Mouse (Mus musculus) cerebellum, postnatal 36 days (tissue): ENCODE measurements around the gene Wfdc17.

ENCODE experiments used
- DNase-seq, 2 experiments: peaks; one replicate each; pipeline ENCODE4 v3.0.0; 2021 to 2022; ENCODE audit warnings: mixed read lengths in 2 of 2

Gene Wfdc17

DNA sequence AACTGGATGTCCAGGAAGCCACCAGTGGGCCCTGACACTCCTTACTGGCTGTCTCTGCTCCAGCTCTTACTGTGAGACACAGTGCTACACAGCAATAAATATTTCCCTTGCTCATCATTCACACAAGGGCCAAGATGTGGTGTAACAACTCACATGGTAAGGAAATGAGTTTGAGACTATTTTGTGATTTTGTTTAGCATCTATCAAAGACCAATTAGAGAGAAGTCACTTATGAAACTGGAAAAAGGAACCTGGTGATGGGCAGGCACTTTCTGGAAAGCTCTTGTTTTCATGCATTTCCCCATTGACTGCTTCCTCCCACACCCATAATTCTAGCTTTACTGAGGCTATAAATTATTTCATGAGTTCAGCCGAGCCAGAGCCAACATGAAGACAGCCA is at the start of gene Wfdc17:
Gene Wfdc17, plus strand, starts transcription at position 287 of the 400 bp plus-strand sequence.
- DNase-seq, result no peak

DNA sequence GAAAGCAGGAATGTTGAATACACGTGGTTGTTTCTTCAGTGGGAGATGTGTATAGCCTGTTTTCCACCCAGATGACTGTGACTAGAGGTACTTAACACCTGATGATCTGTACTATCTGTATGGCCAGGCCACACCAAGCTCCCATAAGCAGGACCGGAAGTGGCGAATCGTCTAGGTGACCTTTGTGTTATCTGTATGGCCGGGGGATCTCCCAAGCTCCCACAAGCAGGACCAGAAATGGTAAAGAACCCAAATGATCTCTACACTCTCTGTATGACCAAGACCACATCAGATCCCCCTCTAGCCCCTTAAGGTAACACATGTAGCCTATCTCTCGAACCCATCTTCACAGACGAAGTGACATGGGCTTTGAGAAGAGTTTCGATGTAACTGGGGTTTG is 49.2 kb upstream of the Wfdc17 start:
- no peak for DNase-seq

DNA sequence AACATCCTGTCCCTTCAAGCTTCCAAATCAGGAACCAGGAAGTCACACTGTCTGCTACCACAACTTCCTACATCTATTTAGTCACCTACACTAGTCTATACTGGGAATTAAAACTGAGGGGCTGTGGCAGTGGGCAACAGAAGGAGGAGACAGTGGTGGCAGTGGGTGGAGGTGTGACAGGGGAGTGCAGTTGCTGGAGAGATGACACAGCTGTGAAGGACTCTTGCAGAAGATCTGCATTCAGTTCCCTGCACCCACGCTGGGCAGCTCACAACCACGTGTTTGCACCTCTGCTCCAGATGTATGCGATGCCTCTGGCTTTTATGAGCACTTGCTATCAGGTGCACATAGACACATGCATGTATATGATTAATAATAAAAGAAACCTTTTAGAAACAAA is 46.3 kb upstream of the Wfdc17 start:
- no peak for DNase-seq

DNA sequence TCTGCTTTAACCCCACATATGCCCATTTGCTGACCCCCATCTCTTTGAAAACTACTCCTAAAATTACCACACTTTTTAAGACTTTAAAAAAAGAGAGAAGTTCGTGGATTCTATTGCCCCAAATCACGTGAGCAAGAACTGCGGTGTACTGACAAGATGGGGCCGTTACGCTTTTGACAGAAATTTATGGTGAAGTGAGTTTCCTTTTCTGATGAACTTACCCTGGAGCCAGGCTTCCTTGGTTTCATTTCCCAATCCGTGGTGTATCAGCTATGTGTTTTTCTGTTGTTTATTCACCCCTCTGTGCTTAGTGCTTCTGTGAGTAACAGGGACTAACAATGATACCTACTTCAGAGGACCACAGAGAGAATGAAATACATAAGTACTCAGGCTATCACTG is 45.0 kb upstream of the Wfdc17 start:
- no peak for DNase-seq

DNA sequence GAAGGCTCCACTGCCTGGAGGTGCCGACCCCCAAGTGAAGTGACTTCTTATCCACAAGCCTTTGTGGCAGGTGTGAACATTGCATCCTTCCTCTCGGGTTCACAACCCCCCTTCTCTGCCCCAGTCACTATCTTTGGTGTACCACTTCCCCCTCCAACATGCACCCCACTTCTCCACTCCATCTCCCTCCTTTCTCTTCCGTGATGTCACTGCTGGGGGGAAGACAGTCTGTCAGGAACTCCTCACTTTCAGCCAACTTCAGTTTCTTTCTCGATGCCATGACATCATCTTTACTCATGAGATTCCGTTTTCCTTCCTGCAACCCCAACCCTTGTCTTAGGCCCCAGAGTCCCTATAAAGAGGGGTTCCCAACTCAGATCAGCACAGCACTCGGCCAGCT is 41.6 kb upstream of the Wfdc17 start, which contains the start of gene Ccl4:
Gene Ccl4, plus strand, starts transcription at position 381 of the 400 bp plus-strand sequence.
- DNase-seq, result no peak

DNA sequence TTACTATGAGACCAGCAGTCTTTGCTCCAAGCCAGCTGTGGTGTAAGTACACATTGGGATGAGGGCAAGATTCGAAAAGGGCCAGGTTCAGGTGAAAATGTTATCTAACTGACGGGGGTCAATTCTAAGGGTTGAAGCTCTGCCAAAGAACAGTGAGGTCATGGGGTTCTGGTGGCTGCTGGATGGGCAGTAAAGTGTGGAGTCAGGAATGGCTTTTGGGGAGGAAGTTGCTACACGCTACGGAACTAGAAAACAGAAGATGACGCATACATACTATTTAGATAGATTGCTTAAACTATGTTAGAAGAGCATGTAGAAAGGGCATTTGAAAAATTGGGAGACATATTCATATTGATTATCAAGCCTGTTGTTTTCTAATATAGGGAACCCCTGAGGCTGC is 40.3 kb upstream of the Wfdc17 start:
- DNase-seq, result no peak

DNA sequence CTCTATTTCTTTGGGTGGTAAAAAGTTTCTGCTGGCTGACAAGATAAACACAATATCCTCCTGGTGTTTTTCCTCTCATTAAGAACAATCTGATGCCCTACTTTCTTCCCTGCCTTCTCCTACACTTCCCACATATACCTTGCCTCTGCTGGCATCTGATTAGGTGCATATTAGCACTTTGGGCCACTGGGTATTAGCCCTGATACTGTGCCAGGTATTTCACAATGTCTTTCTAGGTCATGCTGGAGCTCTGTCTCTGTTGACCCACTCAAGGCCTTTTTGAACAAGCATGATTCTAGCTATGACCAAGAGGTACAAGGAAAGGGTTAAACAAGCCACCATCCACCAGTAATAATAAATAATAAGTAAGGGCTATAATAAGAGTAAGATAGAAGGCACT is 32.0 kb upstream of the Wfdc17 start:
- no peak for DNase-seq

DNA sequence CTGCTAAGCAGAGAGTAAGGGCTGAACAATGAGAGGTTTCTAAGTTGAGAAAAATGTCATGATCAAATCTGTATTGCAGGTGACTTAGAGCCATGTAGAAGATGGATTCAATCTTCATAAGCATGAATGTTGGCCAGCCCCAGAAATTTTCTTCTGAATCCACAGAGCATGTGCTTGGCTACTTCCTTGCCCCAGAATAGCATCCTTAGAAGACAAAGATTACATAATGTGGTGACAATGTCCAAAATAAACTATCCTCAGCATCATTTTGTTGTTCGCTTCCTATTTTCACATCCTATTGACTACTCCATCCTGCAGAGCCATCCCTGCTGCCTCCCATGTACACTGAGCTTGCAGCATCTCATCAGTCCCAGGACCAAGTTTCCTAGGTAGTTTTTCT is 28.1 kb upstream of the Wfdc17 start:
- no peak for DNase-seq

DNA sequence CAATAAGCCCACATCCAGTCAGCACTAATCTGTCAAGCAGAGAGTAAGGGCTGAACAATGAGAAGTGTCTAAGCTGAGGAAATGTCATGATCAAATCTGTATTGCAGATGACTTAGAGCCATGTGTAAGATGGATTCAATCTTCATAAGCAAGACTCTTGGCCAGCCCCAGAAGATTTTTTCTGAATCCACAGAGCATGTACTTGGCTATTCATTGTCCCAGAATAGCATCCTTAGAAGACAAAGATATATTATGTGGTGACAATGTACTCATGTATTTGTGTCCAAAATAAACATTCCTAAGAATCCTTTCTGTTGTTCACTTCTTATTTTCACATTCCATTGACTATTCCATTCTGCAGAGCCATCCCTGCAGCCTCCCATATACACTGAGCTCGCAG is 13.9 kb upstream of the Wfdc17 start:
- no peak for DNase-seq

DNA sequence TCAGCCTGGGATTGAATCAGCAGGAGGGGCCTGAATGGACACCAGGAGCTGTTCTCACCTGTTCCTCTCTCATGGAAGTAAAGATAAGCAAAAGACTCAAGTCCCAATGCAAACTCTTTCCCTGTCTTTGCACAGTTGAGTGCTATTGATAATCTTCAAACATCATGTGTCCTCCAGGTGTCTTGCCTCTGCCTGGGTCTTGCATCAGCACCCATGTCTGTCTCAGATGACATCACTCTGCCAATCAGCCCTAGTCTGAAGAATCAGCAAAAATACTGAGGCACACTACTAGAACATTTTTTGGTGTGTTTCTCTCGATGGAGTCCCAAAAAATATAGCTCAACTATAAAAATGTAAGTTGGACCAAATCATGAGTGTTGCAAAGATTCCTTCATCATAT is 11.8 kb upstream of the Wfdc17 start:
- DNase-seq, result no peak

DNA sequence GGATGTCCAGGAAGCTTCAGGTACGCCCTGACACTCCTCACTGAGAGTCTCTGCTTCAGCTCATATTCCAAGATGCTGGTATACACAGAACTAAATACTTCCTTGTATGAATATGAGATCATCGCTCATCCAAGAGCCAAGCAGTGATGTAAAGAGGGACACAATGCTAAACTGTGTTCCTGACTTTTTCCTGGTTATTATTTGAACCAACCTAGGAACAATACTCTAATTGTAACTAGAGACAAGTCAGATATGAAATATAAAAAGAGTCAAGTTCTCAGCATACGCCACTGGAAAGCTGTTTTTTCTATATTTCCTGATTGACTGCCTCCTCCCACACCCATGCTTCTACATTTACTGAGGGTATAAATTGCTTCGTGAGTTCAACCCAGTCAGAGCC is 4.9 kb downstream of the Wfdc17 start, which contains the start of gene Wfdc18:
Gene Wfdc18, plus strand, starts transcription at position 301 of the 400 bp plus-strand sequence.
- DNase-seq, result no peak

DNA sequence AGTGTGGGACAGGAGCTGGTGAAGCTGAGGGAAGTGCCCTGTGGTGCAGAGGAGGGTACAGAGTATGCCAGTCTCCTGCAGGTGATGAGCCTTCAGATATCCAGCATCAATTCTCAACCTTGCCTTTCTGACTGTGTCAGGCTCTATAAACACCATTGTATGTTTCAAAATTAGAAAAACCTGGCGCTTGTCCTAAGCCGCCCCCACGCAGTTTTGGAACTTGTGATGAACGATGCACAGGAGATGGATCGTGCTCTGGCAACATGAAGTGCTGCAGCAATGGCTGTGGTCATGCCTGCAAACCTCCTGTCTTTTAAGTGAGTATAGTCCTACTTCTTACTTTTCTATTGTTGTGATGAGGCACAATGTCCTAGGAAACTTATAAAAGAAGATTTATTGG is 5.9 kb downstream of the Wfdc17 start:
- no peak for DNase-seq

DNA sequence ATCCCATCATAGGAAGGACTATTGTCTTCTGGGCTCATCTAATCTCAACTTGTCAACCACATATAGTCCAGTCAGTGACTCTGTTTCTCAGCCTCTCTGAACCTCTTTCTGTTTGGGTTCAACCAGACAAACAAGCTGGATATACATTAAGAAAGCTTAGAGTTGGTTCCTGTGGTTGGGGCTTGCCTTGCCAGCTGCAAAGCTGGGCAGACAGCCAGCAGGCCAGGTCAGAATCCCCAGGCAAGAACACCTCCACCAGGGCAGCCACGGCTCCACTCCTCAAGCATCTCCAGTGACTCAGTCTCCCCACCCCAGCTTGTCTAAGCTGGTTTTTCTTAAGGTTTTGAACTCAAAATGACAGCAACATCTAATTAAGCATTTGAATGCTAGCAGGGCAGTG is 8.9 kb downstream of the Wfdc17 start:
- no peak for DNase-seq

DNA sequence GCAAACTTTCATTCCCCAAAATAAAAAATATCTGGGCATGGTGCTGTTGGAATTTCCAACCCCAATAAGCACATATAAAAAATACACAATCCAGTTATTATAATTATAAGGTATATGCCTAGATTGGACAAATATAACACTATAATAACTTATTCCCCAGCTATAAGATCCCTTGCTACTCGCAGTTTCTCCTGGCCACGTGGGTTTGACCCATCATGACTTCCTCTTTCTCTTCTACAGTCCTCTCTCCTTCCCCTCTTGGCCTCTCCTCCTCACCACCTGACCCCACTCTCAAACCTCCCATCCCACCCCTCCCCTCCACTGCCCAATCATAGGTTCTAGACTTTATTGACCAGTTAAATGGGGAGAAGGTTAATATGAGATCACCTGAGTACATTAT is 10.1 kb downstream of the Wfdc17 start:
- DNase-seq, result no peak

DNA sequence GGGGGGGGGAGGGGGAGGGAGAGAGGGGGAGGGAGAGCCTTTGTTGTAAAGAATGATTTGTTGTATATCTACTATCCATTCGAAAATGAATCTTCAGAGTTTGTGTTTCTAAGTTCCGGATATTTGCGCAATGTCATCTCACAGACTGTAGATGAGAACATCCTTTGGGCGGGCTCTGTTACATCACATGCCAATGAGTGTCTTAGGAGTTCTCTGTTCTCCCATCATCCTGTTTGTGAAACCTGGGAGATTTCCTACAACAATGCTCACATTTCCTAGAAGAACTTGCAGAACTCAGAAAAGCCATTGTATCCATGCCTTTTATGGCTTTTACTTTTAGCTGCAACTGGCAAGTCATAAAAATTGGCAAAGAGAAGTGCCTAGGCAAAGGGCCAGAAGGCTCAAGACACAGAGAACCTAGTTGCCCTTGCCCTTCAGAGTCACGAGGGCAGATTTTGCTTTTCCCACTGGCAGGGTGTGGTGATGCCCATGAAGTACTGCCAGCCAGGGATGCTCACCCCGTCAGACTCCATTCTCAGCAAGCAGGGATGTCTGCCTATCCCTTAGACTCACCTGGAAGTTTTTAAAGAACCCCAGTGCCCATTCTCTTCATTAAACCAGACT is 13.4 kb downstream of the Wfdc17 start:
- DNase-seq, result no peak

DNA sequence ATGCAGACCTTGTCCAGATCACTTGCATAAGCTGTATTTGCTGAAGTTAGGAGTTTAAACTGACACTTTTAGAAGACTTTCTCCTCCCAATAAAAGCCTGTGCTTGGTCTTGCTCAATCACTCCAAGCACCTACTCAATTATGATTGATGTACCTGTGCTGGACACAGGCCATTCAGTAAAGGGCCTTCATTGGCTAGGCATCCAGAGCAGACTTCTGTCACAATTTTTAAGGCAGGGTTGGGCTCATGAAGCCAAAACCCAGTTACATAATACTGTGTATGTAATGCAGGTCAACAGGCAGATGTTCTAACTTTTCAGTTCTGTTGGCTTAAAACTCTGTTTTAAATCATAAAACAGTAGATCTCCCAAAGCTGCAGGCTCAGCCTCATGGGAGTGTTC is 17.0 kb downstream of the Wfdc17 start:
- DNase-seq, result no peak

DNA sequence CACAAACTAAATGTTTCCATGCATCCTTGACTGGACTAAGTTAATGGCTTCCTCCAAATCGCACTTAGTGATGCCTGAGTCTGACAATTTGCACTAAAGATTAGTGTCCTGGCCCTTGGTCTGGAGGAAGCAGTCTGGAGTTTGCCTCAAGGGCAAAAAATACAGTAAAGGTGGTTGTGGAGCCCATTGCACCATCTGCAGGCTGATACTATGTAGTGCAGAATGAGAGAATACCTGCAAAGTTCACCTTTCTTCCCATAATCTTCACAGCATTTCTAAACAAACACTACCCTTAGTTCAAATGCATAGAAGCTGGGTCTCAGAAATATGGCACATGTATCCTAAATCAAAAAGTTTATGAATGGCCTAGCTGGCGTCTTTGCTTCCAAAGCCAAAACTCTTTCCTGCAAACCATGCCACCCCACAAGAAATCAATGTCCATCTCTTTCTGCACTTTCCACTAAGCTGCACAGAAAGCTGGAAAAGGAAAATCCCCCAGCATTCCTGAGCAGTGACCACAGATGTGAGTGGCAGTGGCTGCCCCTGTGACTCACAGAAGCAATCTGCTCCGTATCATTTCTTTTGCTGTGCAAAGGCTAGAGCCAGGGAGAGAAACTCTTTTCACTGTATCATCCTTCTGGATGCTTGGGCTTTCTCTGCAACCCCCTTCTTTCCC is 25.1 kb downstream of the Wfdc17 start:
- DNase-seq, result no peak

DNA sequence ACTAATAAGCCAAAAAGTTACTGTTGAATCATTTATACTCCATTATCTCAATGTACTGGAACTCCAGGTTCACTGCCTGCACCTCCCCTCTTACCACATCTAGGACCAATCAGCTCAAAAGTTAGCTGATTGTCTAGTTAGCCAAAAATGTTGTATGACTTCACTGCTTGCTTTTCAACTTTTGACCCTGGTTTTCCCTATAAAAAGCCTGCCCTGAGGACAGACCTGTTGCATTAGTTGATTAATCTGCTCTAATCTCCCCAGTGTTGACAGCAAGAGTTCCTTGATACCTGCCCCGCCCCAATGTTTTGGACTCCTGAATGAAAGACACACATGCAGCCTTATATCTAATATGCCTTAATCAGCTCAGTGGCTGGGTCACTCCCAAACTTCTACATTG is 27.3 kb downstream of the Wfdc17 start:
- no peak for DNase-seq

DNA sequence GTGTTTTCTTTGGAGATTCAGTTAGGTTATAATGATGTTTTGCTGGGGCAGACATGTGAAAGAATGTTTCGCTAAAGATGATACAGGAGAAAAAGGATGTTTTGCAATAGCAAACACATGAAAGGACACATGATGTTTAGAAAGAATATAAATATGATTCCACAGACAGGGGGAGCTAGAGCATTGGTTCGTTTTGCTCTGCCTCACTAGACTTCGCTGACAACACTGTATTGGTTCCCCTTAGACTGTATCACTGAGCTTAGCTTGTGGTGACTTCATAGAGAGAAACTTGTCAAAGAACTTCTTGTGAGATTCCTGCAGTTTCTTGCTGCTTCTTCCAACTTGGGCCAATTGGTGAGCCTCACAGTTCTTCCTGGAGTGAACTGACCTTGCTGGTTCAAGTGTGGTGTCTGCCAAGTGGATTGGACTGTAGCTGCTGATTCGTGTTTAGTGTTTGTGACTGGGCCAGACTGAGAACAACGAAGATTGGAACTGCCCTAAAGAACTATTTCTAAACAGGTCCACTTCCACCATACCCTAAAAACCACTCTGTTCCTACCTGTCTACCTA is 29.4 kb downstream of the Wfdc17 start:
- no peak for DNase-seq

DNA sequence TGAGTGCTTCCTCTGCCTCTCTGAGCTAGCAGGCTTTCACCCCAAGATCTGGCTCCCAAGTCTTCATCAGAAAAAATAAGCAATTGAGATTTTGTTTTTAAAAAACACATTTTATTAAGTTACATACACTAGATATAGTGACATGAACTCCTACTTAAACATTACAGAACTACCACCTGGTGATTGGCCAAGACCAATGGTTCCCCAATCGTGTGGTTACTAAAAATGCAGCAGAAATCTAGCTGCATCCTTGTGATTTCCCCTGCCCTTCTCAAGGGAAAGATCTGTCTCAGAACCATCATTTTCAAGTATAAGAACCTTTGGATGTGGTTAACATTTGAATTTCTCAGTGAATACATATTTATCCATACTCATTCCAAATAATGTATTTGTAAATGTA is 30.4 kb downstream of the Wfdc17 start:
- DNase-seq, result no peak

DNA sequence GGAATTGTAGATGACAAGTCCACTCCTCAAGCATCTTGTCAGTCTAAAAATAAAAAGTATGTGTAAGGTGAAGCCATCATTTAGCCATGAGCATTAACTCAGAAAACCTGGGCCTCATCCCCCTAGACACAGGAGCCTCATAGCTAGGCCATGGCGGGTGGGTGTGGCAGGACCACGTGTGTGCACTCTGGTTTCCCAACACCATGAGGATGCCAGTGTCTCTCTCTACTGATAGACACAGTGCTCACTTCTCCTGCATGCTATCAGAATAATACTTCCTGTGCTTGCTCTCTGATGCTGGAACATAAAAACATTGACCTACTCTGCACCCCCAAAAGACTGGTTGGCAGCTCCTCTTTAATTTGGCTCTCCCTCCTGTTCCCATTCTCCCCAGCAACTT is 32.1 kb downstream of the Wfdc17 start:
- no peak for DNase-seq

DNA sequence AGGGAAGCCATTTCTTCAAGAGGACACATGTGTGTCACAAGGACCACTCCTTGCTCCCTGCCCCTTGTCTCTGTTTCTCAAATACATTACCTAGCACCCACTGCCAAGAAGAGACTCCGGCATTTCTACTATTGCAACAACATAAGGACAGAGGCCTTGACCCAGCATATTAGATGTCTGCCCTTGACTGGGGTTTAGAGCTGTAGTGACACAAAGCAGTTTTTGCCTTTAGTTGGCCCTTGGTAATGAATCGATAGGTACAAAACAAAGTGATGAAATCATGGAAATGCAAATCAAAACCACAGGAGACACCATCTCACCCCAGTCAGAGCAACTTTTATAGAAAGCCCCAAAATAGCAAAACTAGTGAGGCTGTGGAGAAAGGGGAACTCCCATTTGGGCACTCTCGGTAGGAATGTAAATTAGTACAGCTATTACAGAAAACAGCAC is 33.3 kb downstream of the Wfdc17 start:
- DNase-seq, result no peak

DNA sequence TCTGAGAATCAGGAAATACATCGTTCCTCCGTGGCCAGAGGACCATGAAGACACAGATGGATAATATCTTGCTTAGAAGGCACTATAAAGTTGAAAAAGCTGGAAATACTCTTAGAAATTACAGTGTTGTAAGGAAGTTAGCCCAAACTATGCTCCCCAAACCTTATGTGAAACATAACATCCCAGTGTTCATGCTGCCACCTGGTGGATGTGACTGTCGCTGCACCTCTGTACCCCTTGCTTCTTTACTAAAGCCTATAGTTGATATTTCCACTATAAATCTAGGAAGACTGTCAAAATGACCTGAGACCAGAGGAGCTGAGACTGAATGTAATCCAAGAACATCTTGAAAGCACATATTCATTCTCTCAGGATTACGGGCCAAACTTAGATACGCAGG is 35.5 kb downstream of the Wfdc17 start:
- DNase-seq, result peak; percentile 73 to 79

DNA sequence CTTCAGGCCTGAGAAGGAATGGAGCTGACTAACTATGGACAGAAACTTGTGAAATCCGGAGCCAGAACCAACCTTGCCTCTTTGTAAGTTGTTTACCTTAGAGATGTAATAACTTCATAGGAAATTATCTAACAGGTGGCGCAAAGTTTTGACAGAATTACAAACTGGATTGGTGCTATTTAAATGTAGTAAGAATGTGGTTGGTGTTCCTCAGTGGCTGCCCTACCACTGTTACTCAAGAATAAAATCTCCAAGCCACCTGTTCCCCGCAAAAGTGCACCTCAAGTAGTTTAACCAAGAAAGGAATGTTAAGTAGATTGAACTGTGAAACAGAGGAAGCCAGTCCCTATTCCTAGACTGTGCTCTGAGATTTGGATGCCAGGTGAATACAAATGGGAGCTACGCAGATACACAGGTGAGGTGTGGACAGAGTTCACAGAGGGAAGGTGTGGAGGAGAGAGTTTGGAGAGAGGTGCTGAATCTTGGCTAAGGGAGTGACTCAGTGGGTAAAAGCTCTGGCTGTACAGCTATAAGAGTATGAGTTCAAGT is 36.7 kb downstream of the Wfdc17 start:
- DNase-seq, result no peak
